Comparison of ENCODE assay signal across 32 mouse cellular contexts in genomic region chr17:52031079-52031478, GRCm38 (mm10).
DNase-seq lines count a peak whose midpoint lies in the region; ATAC-seq and TF ChIP-seq lines count a peak whose summit lies in the region.
"Had no signal": no experiment of that assay in that cellular context is flagged by ENCODE, and none has a peak within 500 bp of the region (broad histone marks: within the 10 kb centered on the region; RNA-seq: fewer than 3 reads in every experiment).

No protein-coding gene starts in this region.

- no peak overlapping the region for H3K9ac ChIP-seq in stomach, postnatal 0 days (ENCODE audit: low read length)
- H3K9ac ChIP-seq: embryonic facial prominence, embryonic 15.5 days; forebrain, embryonic 12.5 days; hindbrain, embryonic 13.5 days; kidney, embryonic 15.5 days; limb, embryonic 15.5 days; liver, embryonic 13.5 days had no signal

- TF ChIP-seq EP300 in stomach, postnatal 0 days (optimal IDR thresholded peaks at IDR 0.05), result no peak

- 94% methylated on average over 8 of the region's 8 CpGs for WGBS in midbrain, embryonic 10.5 days
- WGBS in stomach, postnatal 0 days, result 88% methylated on average over 8 of the region's 8 CpGs

- peak; percentile 69 for ATAC-seq in CD4-positive, CD25-positive, alpha-beta regulatory T cell, adult 4 months
- ATAC-seq in stomach, postnatal 0 days (ENCODE audit: low FRiP score, low TSS enrichment), result no peak
- ATAC-seq: Patski had no signal

- no peak overlapping the region for H3K27ac ChIP-seq in midbrain, embryonic 10.5 days (replicated peaks)
- H3K27ac ChIP-seq in stomach, postnatal 0 days (replicated peaks), result no peak overlapping the region
- H3K27ac ChIP-seq: embryonic facial prominence, embryonic 10.5 days; embryonic facial prominence, embryonic 15.5 days; forebrain, embryonic 12.5 days; hindbrain, embryonic 13.5 days; kidney, embryonic 15.5 days; left cerebral cortex, adult 2 months; limb, embryonic 10.5 days; limb, embryonic 15.5 days; liver, embryonic 13.5 days; macrophage had no signal

- no peak for TF ChIP-seq CTCF in stomach, postnatal 0 days (IDR thresholded peaks at IDR 0.05; ENCODE audit: low read depth)

- no peaks in the 10 kb centered on the region for H3K4me1 ChIP-seq in midbrain, embryonic 10.5 days
- H3K4me1 ChIP-seq in stomach, postnatal 0 days (replicated peaks; ENCODE audit: control insufficient read depth, insufficient read depth), result no peaks in the 10 kb centered on the region
- H3K4me1 ChIP-seq: embryonic facial prominence, embryonic 10.5 days; embryonic facial prominence, embryonic 15.5 days; forebrain, embryonic 12.5 days; hindbrain, embryonic 13.5 days; kidney, embryonic 15.5 days; limb, embryonic 10.5 days; limb, embryonic 15.5 days; liver, embryonic 13.5 days had no signal

- H3K4me2 ChIP-seq in stomach, postnatal 0 days (replicated peaks; ENCODE audit: low read depth), result no peak overlapping the region
- H3K4me2 ChIP-seq: embryonic facial prominence, embryonic 15.5 days; forebrain, embryonic 12.5 days; heart, embryonic 11.5 days; hindbrain, embryonic 13.5 days; kidney, embryonic 15.5 days; limb, embryonic 15.5 days; liver, embryonic 13.5 days had no signal

- H3K9me3 ChIP-seq in midbrain, embryonic 10.5 days (replicated peaks), result no peaks in the 10 kb centered on the region
- no peaks in the 10 kb centered on the region for H3K9me3 ChIP-seq in stomach, postnatal 0 days (ENCODE audit: control insufficient read depth, low read length)
- H3K9me3 ChIP-seq: embryonic facial prominence, embryonic 10.5 days; embryonic facial prominence, embryonic 15.5 days; forebrain, embryonic 12.5 days; hindbrain, embryonic 13.5 days; kidney, embryonic 15.5 days; limb, embryonic 10.5 days; limb, embryonic 15.5 days; liver, embryonic 13.5 days had no signal

- no peaks in the 10 kb centered on the region for H3K27me3 ChIP-seq in midbrain, embryonic 10.5 days (ENCODE audit: low read depth, poor library complexity, severe bottlenecking)
- no peaks in the 10 kb centered on the region for H3K27me3 ChIP-seq in stomach, postnatal 0 days (ENCODE audit: control insufficient read depth, insufficient read depth, low read length)
- H3K27me3 ChIP-seq: embryonic facial prominence, embryonic 15.5 days; forebrain, embryonic 12.5 days; hindbrain, embryonic 13.5 days; kidney, embryonic 15.5 days; limb, embryonic 15.5 days; liver, embryonic 13.5 days; Patski had no signal

- DNase-seq in induced T-regulatory cell, adult 2 months (ENCODE audit: low read depth), result peak; percentile 56
- DNase-seq in thymus, postnatal 0 days (ENCODE audit: low spot score), result peak; percentile 63
- peak; percentile 28 for DNase-seq in thymus, postnatal 4 days
- DNase-seq in midbrain, embryonic 10.5 days (ENCODE audit: low spot score), result no peak
- no peak for DNase-seq in cerebellum, postnatal 25 days
- DNase-seq in stomach, postnatal 0 days (ENCODE audit: low spot score), result no peak
- DNase-seq: adrenal gland, postnatal 25 days; B cell, adult 2 months; cerebellum, adult 18-20 months; cerebellum, postnatal 14 days; gastrocnemius, postnatal 14 days; heart, postnatal 4 days; kidney, adult 18-20 months; kidney, postnatal 25 days; liver, embryonic 13.5 days; lung, adult 2 months; lung, postnatal 10 days; midbrain, embryonic 14.5 days; right cerebral cortex, adult 18-20 months; spleen, adult 18-20 months had no signal

- no peak overlapping the region for H3K4me3 ChIP-seq in midbrain, embryonic 10.5 days
- H3K4me3 ChIP-seq in stomach, postnatal 0 days (ENCODE audit: low read depth, low read length), result no peak overlapping the region
- H3K4me3 ChIP-seq: embryonic facial prominence, embryonic 10.5 days; embryonic facial prominence, embryonic 15.5 days; forebrain, embryonic 12.5 days; hindbrain, embryonic 13.5 days; kidney, embryonic 15.5 days; left cerebral cortex, adult 2 months; limb, embryonic 10.5 days; limb, embryonic 15.5 days; liver, embryonic 13.5 days had no signal

- H3K36me3 ChIP-seq in midbrain, embryonic 10.5 days, result no peaks in the 10 kb centered on the region
- no peaks in the 10 kb centered on the region for H3K36me3 ChIP-seq in stomach, postnatal 0 days (ENCODE audit: control insufficient read depth, insufficient read depth, low read length)
- H3K36me3 ChIP-seq: embryonic facial prominence, embryonic 10.5 days; embryonic facial prominence, embryonic 15.5 days; forebrain, embryonic 12.5 days; hindbrain, embryonic 13.5 days; kidney, embryonic 15.5 days; limb, embryonic 10.5 days; limb, embryonic 15.5 days; liver, embryonic 13.5 days had no signal

Comparison
In these comparisons a context has a peak if more than half of its experiments do, and no peak if none do; other contexts are left out.
1. DNase-seq: peak in induced T-regulatory cell, adult 2 months (single experiment), thymus, postnatal 0 days (single experiment) and thymus, postnatal 4 days (single experiment); none in midbrain, embryonic 10.5 days (single experiment), cerebellum, postnatal 25 days (0 of 2) and stomach, postnatal 0 days (single experiment).